In the genomic region with DNA sequence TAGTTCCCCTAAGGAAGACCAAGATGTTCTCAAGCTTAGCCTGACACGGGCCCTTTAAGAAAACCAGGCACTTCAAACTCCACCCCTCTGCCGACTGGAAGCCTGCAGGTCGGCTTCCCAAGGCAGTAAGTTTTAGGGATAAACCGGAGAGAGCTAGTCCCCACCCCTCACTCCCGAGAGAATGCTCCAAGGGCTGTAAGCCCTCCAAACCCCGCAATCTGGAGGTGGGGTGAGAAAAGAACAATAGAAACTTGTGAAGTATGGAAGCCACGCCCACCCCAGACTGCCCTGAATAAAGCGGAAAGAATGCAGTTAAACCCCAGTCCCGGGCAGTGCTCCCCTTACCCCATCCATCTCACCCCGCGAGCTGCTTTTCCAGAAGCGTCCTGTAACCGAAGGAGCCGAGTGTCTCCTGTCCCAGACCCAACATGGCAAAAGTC, we compare ENCODE assay signal across 8 mouse cellular contexts. TPM values are rescaled to one million over a fixed set of nuclear protein-coding genes. Genes with fewer than 3 reads are reported as not detected.
DNase-seq lines count a peak whose midpoint lies in the region; ATAC-seq and TF ChIP-seq lines count a peak whose summit lies in the region.

No protein-coding gene starts in this region.

- no peaks in the 10 kb centered on the region for H3K27me3 ChIP-seq in E14TG2a.4 (ENCODE audit: insufficient read depth, low read length)
- H3K27me3 ChIP-seq in heart, embryonic 16.5 days (ENCODE audit: control insufficient read depth, insufficient read depth, low read length): no peaks in the 10 kb centered on the region
- no peaks in the 10 kb centered on the region for H3K27me3 ChIP-seq in small intestine, adult 2 months (ENCODE audit: control insufficient read depth, insufficient read depth, low read length)

- H3K36me3 ChIP-seq in E14TG2a.4 (ENCODE audit: insufficient read depth, low read length) (peaks cover 10% of the 10 kb centered on the region), macrophage (ENCODE audit: inconsistent target) (no peaks in the 10 kb centered on the region)
- no peaks in the 10 kb centered on the region for H3K36me3 ChIP-seq in heart, embryonic 16.5 days (ENCODE audit: control insufficient read depth, insufficient read depth)
- no peaks in the 10 kb centered on the region for H3K36me3 ChIP-seq in small intestine, adult 2 months (ENCODE audit: control insufficient read depth, insufficient read depth, low read length)

- no peak for TF ChIP-seq CTCF in E14TG2a.4 (conservative IDR thresholded peaks at IDR 0.05; ENCODE audit: low read length)
- TF ChIP-seq CTCF in small intestine, adult 2 months (IDR thresholded peaks at IDR 0.05; ENCODE audit: extremely low read depth, insufficient read length, insufficient replicate concordance, low read depth, low read length): peak; percentile 27; the same call in 1 of the 2 replicates

- H3K79me2 ChIP-seq in macrophage (ENCODE audit: inconsistent target): peaks cover 26% of the 10 kb centered on the region

- 0 out of 2 replicates have a peak, but pooled peaks have one; percentile 4 for ATAC-seq in heart, embryonic 16.5 days (replicated peaks; ENCODE audit: extremely low read depth, insufficient read depth, low FRiP score)

- peak; percentile 73 for TF ChIP-seq POLR2A in small intestine, adult 2 months (IDR thresholded peaks at IDR 0.05; ENCODE audit: low read depth, low read length)

- peak overlapping the region; percentile 92 for H3K27ac ChIP-seq in heart, embryonic 16.5 days (ENCODE audit: low read length)
- peak overlapping the region; percentile 71 for H3K27ac ChIP-seq in macrophage
- H3K27ac ChIP-seq in small intestine, adult 2 months (ENCODE audit: insufficient read depth, low read depth, low read length): peak overlapping the region; percentile 95

- peak overlapping the region; percentile 94 for H3K4me3 ChIP-seq in E14TG2a.4 (replicated peaks; ENCODE audit: low read length)
- peak overlapping the region; percentile 99 for H3K4me3 ChIP-seq in heart, embryonic 16.5 days (ENCODE audit: low read length)
- peak overlapping the region; percentile 63 for H3K4me3 ChIP-seq in macrophage (ENCODE audit: inconsistent target)
- H3K4me3 ChIP-seq in small intestine, adult 2 months (ENCODE audit: low read depth, low read length): peak overlapping the region; percentile 74

- H3K4me1 ChIP-seq in E14TG2a.4 (replicated peaks; ENCODE audit: low read depth, low read length): peaks cover 70% of the 10 kb centered on the region
- H3K4me1 ChIP-seq in heart, embryonic 16.5 days (ENCODE audit: control insufficient read depth, insufficient read depth, low read length): peaks cover 36% of the 10 kb centered on the region
- peaks cover 14% of the 10 kb centered on the region; the same call in 1 of the 2 replicates for H3K4me1 ChIP-seq in small intestine, adult 2 months (ENCODE audit: control insufficient read depth, insufficient read depth, insufficient read length, low read length)

- peak overlapping the region; percentile 76 for H3K9ac ChIP-seq in heart, embryonic 16.5 days (ENCODE audit: low read length)

- DNase-seq in adrenal gland, adult 18-20 months (ENCODE audit: low spot score in 2 of 2): peak; percentile 55 to 59
- peak; percentile 82 for DNase-seq in fibroblast of lung, adult 2 months (ENCODE audit: low read depth)
- DNase-seq in kidney, postnatal 14 days: peak; percentile 67
- no peak for DNase-seq in layer of hippocampus, postnatal 25 days (ENCODE audit: extremely low spot score in 1 of 2, low spot score in 1 of 2)

- no peaks in the 10 kb centered on the region for H3K9me3 ChIP-seq in E14TG2a.4 (ENCODE audit: low read length)
- no peaks in the 10 kb centered on the region for H3K9me3 ChIP-seq in heart, embryonic 16.5 days (replicated peaks; ENCODE audit: control insufficient read depth, low read length)

- peak overlapping the region; percentile 82 for H3K4me2 ChIP-seq in heart, embryonic 16.5 days (ENCODE audit: low read depth, low read length)

- under 1% methylated on average over 14 of the region's 14 CpGs for WGBS in heart, embryonic 16.5 days
- under 1% methylated on average over 14 of the region's 14 CpGs for WGBS in macrophage (ENCODE audit: missing documents)
- WGBS in small intestine, adult 2 months: under 1% methylated on average over 14 of the region's 14 CpGs

RNA-seq across cellular contexts. Expression of a gene that starts 1.9 kb away (rescaled TPM):
- 10 to 100 TPM; 84.9 to 85.0 TPM for total RNA-seq in adrenal gland, adult 18-20 months (2021)
- polyA plus RNA-seq in heart, embryonic 16.5 days (2015; fragmentation: Nextera tagmentation; extraction: Ambion mirVana): 13.1 and 14.0 TPM in 2 replicates
- total RNA-seq in macrophage (2018; cell fraction: chromatin; rRNA removed): 10 to 100 TPM in 25 of 26 experiments, 1 to 10 TPM in 1; 6.0 to 93.0 (median 42.1) TPM
- total RNA-seq in macrophage (2018; cell fraction: cytosol; rRNA removed): 10 to 100 TPM; 22.6 to 42.1 (median 36.8) TPM
- total RNA-seq in macrophage (2018; cell fraction: nucleus; rRNA removed): 10 to 100 TPM; 16.7 to 68.1 (median 40.5) TPM
- 18.6 to 19.0 TPM (median 18.7 TPM) in 3 replicates for polyA plus RNA-seq in macrophage (2018)
- polyA plus RNA-seq in small intestine, adult 2 months (2012; rRNA removed): 16.6 and 34.6 TPM in 2 replicates
- total RNA-seq in layer of hippocampus, postnatal 25 days (2021): 10 to 100 TPM; 56.9 to 62.9 TPM

Comparison
In these comparisons a context has a peak if more than half of its experiments do, and no peak if none do; other contexts are left out.
1. DNase-seq: peak in adrenal gland, adult 18-20 months (2 of 2), fibroblast of lung, adult 2 months (single experiment) and kidney, postnatal 14 days (single experiment); none in layer of hippocampus, postnatal 25 days (0 of 2).
2. Peak in every context shown above with its lines, with median percentiles within 50 percentile points of each other: H3K4me3 ChIP-seq and H3K27ac ChIP-seq.